Mouse (Mus musculus) Muller cell, postnatal 12 days (primary cell): ENCODE measurements around the gene Ier5.

Experiments
- DNase-seq: peaks from one replicate; pipeline ENCODE4 v3.0.0-alpha.2; 2015; ENCODE audit errors: inconsistent ontology term

Ier5 gene

GRCm38 (mm10) chr1:155054366-155054965 is 45.0 kb downstream of the Ier5 start:
- no peak for DNase-seq

DNA sequence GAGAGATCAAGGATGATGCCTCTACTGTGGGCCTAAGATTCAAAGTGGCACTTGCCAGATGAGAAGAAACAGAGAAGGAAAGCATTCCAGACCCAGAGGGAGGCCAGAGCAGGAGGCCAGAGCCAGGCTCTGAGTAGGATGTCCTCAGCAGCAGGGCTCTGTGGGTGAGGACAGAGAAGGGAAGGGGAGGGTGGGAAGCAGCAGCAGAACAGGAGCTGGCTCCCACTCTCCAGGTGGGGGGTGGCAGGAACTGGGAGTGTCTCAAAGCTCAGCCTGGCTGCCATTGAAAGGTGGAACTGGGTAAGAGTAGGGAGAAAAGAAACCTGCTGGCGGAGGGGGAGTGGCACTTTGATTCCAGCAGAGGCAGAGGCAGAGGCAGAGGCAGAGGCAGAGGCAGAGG is 46.1 kb downstream of the Ier5 start:
- no peak for DNase-seq

DNA sequence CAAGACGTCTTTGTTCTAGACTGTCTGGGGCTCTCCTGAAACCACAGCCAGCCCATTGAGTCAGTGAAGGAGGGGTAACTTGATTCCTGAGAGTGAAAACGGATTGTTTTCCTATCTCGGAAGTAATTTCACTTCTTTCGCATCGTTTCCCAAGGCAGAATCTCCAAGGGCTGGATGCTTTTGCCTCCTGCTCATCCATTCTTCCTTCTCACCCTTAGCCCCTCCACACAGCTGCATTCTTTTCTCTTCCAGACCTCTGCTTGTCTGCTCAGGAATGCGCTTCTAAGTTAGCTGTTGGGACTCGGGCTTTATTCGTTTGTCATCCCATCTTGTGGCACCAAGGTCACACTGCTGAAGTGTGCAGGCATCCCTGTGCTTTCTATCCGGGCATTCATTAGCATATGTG is 46.7 kb downstream of the Ier5 start:
- DNase-seq: peak; percentile 78

DNA sequence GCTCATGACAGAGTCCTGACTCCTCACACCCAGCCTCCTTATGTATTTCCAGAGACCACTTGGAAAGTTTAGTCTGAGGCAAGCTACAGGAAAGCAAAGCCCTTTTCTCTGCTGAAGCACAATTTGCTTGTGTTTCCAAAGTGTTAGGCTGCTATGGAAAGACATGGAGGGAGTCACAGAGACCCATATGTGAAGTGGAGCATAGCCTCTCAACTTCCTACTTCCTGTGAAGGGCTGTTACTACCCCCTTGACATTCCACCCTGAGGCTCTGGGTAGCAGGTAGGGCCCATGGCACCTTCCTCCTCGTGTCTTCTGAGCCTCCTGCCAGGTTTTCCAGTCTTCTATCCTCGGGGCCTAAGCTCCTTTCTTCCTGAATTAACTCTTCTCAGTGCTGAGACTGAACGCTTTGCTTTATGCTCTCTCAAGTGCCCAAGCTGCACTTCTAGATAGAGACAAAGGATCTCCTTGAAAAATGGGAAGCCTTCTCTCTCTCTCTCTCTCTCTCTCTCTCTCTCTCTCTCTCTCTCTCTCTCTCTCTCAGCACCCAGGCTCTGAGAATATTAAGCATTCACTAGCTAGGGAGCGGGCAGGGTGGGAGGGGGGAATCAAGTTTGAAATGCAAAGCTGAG is 47.2 kb downstream of the Ier5 start:
- DNase-seq: no peak

- DNase-seq: peak; percentile 85
These were observed 47.7 kb downstream of the Ier5 start for GRCm38 (mm10) chr1:155051701-155052127.

DNA sequence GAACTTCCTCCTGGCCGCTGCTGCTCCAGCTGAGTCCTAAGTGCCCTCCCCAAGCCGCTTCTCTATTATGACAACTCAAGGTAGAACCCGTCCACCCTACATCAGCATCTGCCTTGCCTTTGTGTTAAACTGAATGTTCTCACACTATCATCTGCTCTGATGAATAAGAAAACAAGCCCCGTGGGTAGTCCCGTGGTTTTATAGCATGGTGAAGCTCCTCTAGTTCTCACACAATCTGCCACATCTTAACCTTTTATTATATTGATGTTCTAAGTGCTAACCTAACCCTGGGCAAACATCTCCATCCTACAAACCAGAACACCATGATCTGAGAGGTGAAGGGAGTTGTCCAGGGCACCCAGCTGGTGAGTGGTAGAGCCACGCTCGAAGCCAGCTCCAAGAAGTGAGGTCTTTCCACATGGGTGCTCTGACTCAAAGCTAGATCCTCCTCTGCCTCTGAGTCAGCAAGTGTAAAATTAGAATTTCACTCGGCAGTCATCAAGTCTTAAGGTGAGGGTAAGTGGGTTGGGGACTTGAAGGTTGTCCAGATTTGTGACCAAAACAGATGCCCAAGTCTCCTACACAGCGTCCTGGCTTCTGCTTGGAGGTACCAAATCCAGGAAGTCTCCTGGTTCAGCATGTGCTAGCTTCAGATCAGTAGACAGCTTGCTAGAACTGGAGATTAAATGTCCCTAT is 48.4 kb downstream of the Ier5 start:
- peak; percentile 54 for DNase-seq

- DNase-seq: no peak
These were observed 49.3 kb downstream of the Ier5 start for GRCm38 (mm10) chr1:155050174-155050573.

GRCm38 (mm10) chr1:155048947-155049346 is 50.5 kb downstream of the Ier5 start:
- DNase-seq: peak; percentile 82
